Mouse (Mus musculus) erythroid progenitor cell, adult 5-6 weeks (primary cell): ENCODE data around the gene Ccn5. TPM values are rescaled to one million over a fixed set of nuclear protein-coding genes. Genes with fewer than 3 reads are reported as not detected.

Experiments used
- ATAC-seq: replicated peaks from 2 replicates; pipeline ENCODE4 v1.8.0; 2016; ENCODE audit warnings: moderate number of reproducible peaks, mild to moderate bottlenecking, moderate TSS enrichment, inconsistent platforms; ENCODE audit not compliant: poor library complexity, low FRiP score, severe bottlenecking
- total RNA-seq, 2 experiments: library from RNA; stranded (forward) in 1 of 2; stranded (reverse) in 1 of 2; fragments of 150-400 nt in 1 of 2; fragments of 186-747, 209-891 nt in 1 of 2; gene quantifications; 2 replicates each; pipeline versions ENCODE4 v1.2.3 to v1.2.4; 2015 to 2017; ENCODE audit warnings: low replicate concordance in 2 of 2

Ccn5 gene
- total RNA-seq (2015; ENCODE audit: low replicate concordance): 1.4 TPM in 1 of 2 replicates, not detected in the other
- not detected in 2 replicates for total RNA-seq (2017; ENCODE audit: low replicate concordance)

- ATAC-seq: no peak
Observed at GRCm38 (mm10) chr2:163820607-163821006, at the start of gene Ccn5. Gene Ccn5, plus strand, starts transcription at chr2:163820861.

GRCm38 (mm10) chr2:163776661-163777060 lies 44.0 kb upstream of the Ccn5 start:
- ATAC-seq: no peak

- no peak for ATAC-seq
Observed at GRCm38 (mm10) chr2:163777061-163777460, 43.6 kb upstream of the Ccn5 start.

GRCm38 (mm10) chr2:163778896-163779295 lies 41.8 kb upstream of the Ccn5 start:
- no peak for ATAC-seq

- ATAC-seq: no peak
Observed at GRCm38 (mm10) chr2:163783368-163783767, 37.3 kb upstream of the Ccn5 start.

- no peak for ATAC-seq
Observed at GRCm38 (mm10) chr2:163783901-163784300, 36.8 kb upstream of the Ccn5 start.

GRCm38 (mm10) chr2:163787086-163787485 lies 33.6 kb upstream of the Ccn5 start:
- no peak for ATAC-seq

GRCm38 (mm10) chr2:163787709-163788108 lies 33.0 kb upstream of the Ccn5 start:
- ATAC-seq: peak; percentile 78

- ATAC-seq: 0 out of 2 replicates have a peak, but pooled peaks have one; percentile 42
Observed at GRCm38 (mm10) chr2:163788484-163788883, 32.2 kb upstream of the Ccn5 start.

- ATAC-seq: no peak
Observed at GRCm38 (mm10) chr2:163798411-163798810, 22.2 kb upstream of the Ccn5 start.

GRCm38 (mm10) chr2:163800832-163801231 lies 19.8 kb upstream of the Ccn5 start:
- ATAC-seq: no peak

GRCm38 (mm10) chr2:163801406-163801805 lies 19.3 kb upstream of the Ccn5 start:
- no peak for ATAC-seq

- ATAC-seq: no peak
Observed at GRCm38 (mm10) chr2:163803838-163804237, 16.8 kb upstream of the Ccn5 start.

GRCm38 (mm10) chr2:163809166-163809565 lies 11.5 kb upstream of the Ccn5 start:
- no peak for ATAC-seq

GRCm38 (mm10) chr2:163809704-163810103 lies 11.0 kb upstream of the Ccn5 start:
- no peak for ATAC-seq

GRCm38 (mm10) chr2:163813077-163813476 lies 7.6 kb upstream of the Ccn5 start:
- no peak for ATAC-seq

- ATAC-seq: no peak
Observed at GRCm38 (mm10) chr2:163814739-163815465, 5.8 kb upstream of the Ccn5 start.

- no peak for ATAC-seq
Observed at GRCm38 (mm10) chr2:163823248-163823647, 2.6 kb downstream of the Ccn5 start.

GRCm38 (mm10) chr2:163823771-163824170 lies 3.1 kb downstream of the Ccn5 start:
- no peak for ATAC-seq

- no peak for ATAC-seq
Observed at GRCm38 (mm10) chr2:163825861-163826260, 5.2 kb downstream of the Ccn5 start.

GRCm38 (mm10) chr2:163826494-163826893 lies 5.8 kb downstream of the Ccn5 start:
- no peak for ATAC-seq

- ATAC-seq: no peak
Observed at GRCm38 (mm10) chr2:163831163-163831562, 10.5 kb downstream of the Ccn5 start.
